7 mouse cellular contexts compared by ENCODE assay signal in the genomic region with DNA sequence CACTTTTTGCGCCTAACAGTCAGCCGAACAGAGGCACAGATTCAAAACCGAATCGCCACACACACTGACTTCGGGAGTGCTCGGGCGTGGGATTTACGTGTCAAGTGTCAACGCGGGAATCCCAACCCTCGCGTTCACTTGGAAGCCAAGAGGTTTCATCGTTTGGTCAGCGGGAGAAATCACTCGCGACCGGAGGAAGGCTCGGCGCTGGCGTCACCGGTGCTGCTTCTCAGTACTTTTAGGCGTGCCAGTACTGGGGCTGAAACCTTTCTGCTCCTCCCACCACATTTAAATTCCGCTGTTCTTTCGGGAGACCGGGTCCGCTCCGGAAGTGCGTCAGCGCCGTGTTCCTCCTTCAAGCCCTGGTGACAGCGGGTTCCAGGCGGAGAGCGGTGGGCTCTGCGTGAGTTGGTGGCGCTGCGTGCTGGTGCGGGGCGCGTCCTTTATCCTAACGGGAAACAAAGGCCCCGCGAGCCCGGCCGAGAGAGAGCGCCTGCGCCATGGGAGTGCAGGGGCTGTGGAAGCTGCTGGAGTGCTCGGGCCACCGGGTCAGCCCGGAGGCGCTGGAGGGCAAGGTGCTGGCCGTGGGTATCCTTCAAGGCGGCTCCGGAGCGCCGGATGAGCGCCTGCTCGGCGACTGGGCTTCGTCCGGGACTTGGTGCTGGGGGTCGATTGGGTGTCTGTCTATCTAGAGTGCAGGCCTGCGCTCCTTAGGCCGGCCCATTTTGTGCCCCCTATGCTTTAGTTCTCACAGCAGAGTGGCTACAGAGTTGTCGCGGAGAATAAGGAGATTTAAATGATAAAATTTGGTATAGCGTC. TPM values are rescaled to one million over a fixed set of nuclear protein-coding genes. Genes with fewer than 3 reads are reported as not detected.
DNase-seq lines count a peak whose midpoint lies in the region; ATAC-seq and TF ChIP-seq lines count a peak whose summit lies in the region.

Ercc5 (plus strand) TSS at position 182 of the 819 bp plus-strand sequence.

- peak; percentile 83 for DNase-seq in adrenal gland, postnatal 25 days
- peak; percentile 92 to 95 for DNase-seq in heart, adult 18-20 months
- peak; percentile 95 for DNase-seq in kidney, adult 2 months
- DNase-seq in spleen, adult 2 months (ENCODE audit: low read depth in 1 of 2, low spot score in 2 of 2), result peak; percentile 65 to 76

- peak; percentile 97 for ATAC-seq in embryonic facial prominence, embryonic 12.5 days (ENCODE audit: insufficient number of reproducible peaks, insufficient read depth, low FRiP score, low TSS enrichment)
- peak; percentile 98 for ATAC-seq in limb, embryonic 12.5 days (ENCODE audit: insufficient number of reproducible peaks, insufficient read depth, low FRiP score, low TSS enrichment, low read depth)
- peak; percentile 98 for ATAC-seq in midbrain, embryonic 15.5 days (replicated peaks)

- H3K9me3 ChIP-seq in embryonic facial prominence, embryonic 12.5 days, result no peaks in the 10 kb centered on the region
- no peaks in the 10 kb centered on the region for H3K9me3 ChIP-seq in limb, embryonic 12.5 days
- no peaks in the 10 kb centered on the region for H3K9me3 ChIP-seq in midbrain, embryonic 15.5 days

- under 1% methylated on average over 66 of the region's 66 CpGs for WGBS in embryonic facial prominence, embryonic 12.5 days
- WGBS in kidney, adult 2 months, result under 1% methylated on average over 66 of the region's 66 CpGs
- WGBS in limb, embryonic 12.5 days, result under 1% methylated on average over 66 of the region's 66 CpGs
- WGBS in midbrain, embryonic 15.5 days, result under 1% methylated on average over 66 of the region's 66 CpGs
- WGBS in spleen, adult 2 months, result under 1% methylated on average over 66 of the region's 66 CpGs

- peak; percentile 79 for TF ChIP-seq POLR2A in kidney, adult 2 months (IDR thresholded peaks at IDR 0.05; ENCODE audit: low read depth, low read length)
- TF ChIP-seq POLR2A in spleen, adult 2 months (IDR thresholded peaks at IDR 0.05; ENCODE audit: low read depth, low read length), result peak; percentile 53

- peak within 1 kb of the TSS; percentile 60 for H3K4me2 ChIP-seq in embryonic facial prominence, embryonic 12.5 days (replicated peaks)
- peak within 1 kb of the TSS; percentile 65 for H3K4me2 ChIP-seq in limb, embryonic 12.5 days
- H3K4me2 ChIP-seq in midbrain, embryonic 15.5 days, result peak within 1 kb of the TSS; percentile 71

- peak within 1 kb of the TSS; percentile 81 for H3K9ac ChIP-seq in embryonic facial prominence, embryonic 12.5 days
- peak within 1 kb of the TSS; percentile 89 for H3K9ac ChIP-seq in limb, embryonic 12.5 days (replicated peaks)
- H3K9ac ChIP-seq in midbrain, embryonic 15.5 days, result peak within 1 kb of the TSS; percentile 91

- no peaks in the 10 kb centered on the region for H3K27me3 ChIP-seq in embryonic facial prominence, embryonic 12.5 days
- no peaks in the 10 kb centered on the region for H3K27me3 ChIP-seq in kidney, adult 2 months (replicated peaks; ENCODE audit: control insufficient read depth, insufficient read depth, low read length)
- no peaks in the 10 kb centered on the region for H3K27me3 ChIP-seq in limb, embryonic 12.5 days
- no peaks in the 10 kb centered on the region for H3K27me3 ChIP-seq in midbrain, embryonic 15.5 days (replicated peaks)
- no peaks in the 10 kb centered on the region for H3K27me3 ChIP-seq in spleen, adult 2 months (ENCODE audit: control insufficient read depth, insufficient read depth, low read length)

- TF ChIP-seq CTCF in kidney, adult 2 months (conservative IDR thresholded peaks at IDR 0.05; ENCODE audit: insufficient read depth, insufficient read length, low read depth, low read length), result no peak
- no peak for TF ChIP-seq CTCF in spleen, adult 2 months (IDR thresholded peaks at IDR 0.05; ENCODE audit: extremely low read depth, insufficient read depth, insufficient read length, insufficient replicate concordance)

- peak within 1 kb of the TSS; percentile 94 for H3K27ac ChIP-seq in embryonic facial prominence, embryonic 12.5 days
- peak within 1 kb of the TSS; percentile 77 for H3K27ac ChIP-seq in kidney, adult 2 months (ENCODE audit: insufficient read depth, low read depth, low read length)
- peak within 1 kb of the TSS; percentile 97 for H3K27ac ChIP-seq in limb, embryonic 12.5 days
- peak within 1 kb of the TSS; percentile 97 for H3K27ac ChIP-seq in midbrain, embryonic 15.5 days
- H3K27ac ChIP-seq in spleen, adult 2 months (ENCODE audit: insufficient read depth, low read length), result peak within 1 kb of the TSS; percentile 80

- peak within 1 kb of the TSS; percentile 73 for H3K4me3 ChIP-seq in embryonic facial prominence, embryonic 12.5 days
- H3K4me3 ChIP-seq in kidney, adult 2 months (ENCODE audit: insufficient read depth, low read depth, low read length), result peak within 1 kb of the TSS; percentile 58
- peak within 1 kb of the TSS; percentile 73 for H3K4me3 ChIP-seq in limb, embryonic 12.5 days (replicated peaks)
- peak within 1 kb of the TSS; percentile 71 for H3K4me3 ChIP-seq in midbrain, embryonic 15.5 days
- H3K4me3 ChIP-seq in spleen, adult 2 months (ENCODE audit: extremely low read depth, insufficient read depth, insufficient read length), result peak within 1 kb of the TSS; percentile 76

- H3K36me3 ChIP-seq in embryonic facial prominence, embryonic 12.5 days, result peaks cover 7% of the 10 kb centered on the region
- H3K36me3 ChIP-seq in kidney, adult 2 months (ENCODE audit: control insufficient read depth, insufficient read depth, low read length), result peaks cover 4% of the 10 kb centered on the region
- peaks cover 23% of the 10 kb centered on the region for H3K36me3 ChIP-seq in limb, embryonic 12.5 days
- H3K36me3 ChIP-seq in midbrain, embryonic 15.5 days (replicated peaks), result peaks cover 5% of the 10 kb centered on the region
- 0 out of 2 replicates have a peak, but pooled peaks cover under 1% of the 10 kb centered on the region for H3K36me3 ChIP-seq in spleen, adult 2 months (ENCODE audit: control insufficient read depth, insufficient read depth, low read length)

- no peaks in the 10 kb centered on the region for H3K4me1 ChIP-seq in embryonic facial prominence, embryonic 12.5 days
- H3K4me1 ChIP-seq in kidney, adult 2 months (ENCODE audit: control insufficient read depth, insufficient read depth, low read length), result no peaks in the 10 kb centered on the region; the same call in 1 of the 2 replicates
- no peaks in the 10 kb centered on the region for H3K4me1 ChIP-seq in limb, embryonic 12.5 days (replicated peaks)
- peaks cover 14% of the 10 kb centered on the region for H3K4me1 ChIP-seq in midbrain, embryonic 15.5 days
- H3K4me1 ChIP-seq in spleen, adult 2 months (ENCODE audit: control insufficient read depth, insufficient read depth, insufficient read length), result peaks cover 2% of the 10 kb centered on the region; the same call in 1 of the 2 replicates

RNA-seq across cellular contexts. Expression of gene Ercc5, which starts in this region (rescaled TPM):
- total RNA-seq in adrenal gland, postnatal 25 days (2021), result 20.2 and 21.3 TPM in 2 replicates
- 33.0 and 35.9 TPM in 2 replicates for polyA plus RNA-seq in embryonic facial prominence, embryonic 12.5 days (2016; fragmentation: Nextera tagmentation; extraction: Ambion mirVana)
- 10 to 100 TPM; 14.8 to 16.2 TPM for total RNA-seq in heart, adult 18-20 months (2021)
- 4.3 and 4.6 TPM in 2 replicates for polyA plus RNA-seq in kidney, adult 2 months (2012; rRNA removed)
- 32.7 and 34.8 TPM in 2 replicates for polyA plus RNA-seq in limb, embryonic 12.5 days (2016; fragmentation: Nextera tagmentation; extraction: Ambion mirVana)
- polyA plus RNA-seq in midbrain, embryonic 15.5 days (2015; fragmentation: Nextera tagmentation; extraction: Ambion mirVana), result 32.1 and 32.8 TPM in 2 replicates
- polyA plus RNA-seq in spleen, adult 2 months (2012; rRNA removed), result 2.3 and 2.7 TPM in 2 replicates

Comparison
In these comparisons a context has a peak if more than half of its experiments do, and no peak if none do; other contexts are left out.
1. Peak in every context shown above with its lines: DNase-seq, ATAC-seq, H3K4me3 ChIP-seq and H3K27ac ChIP-seq.